Comparison of ENCODE assay signal across 8 mouse cellular contexts in the genomic region with DNA sequence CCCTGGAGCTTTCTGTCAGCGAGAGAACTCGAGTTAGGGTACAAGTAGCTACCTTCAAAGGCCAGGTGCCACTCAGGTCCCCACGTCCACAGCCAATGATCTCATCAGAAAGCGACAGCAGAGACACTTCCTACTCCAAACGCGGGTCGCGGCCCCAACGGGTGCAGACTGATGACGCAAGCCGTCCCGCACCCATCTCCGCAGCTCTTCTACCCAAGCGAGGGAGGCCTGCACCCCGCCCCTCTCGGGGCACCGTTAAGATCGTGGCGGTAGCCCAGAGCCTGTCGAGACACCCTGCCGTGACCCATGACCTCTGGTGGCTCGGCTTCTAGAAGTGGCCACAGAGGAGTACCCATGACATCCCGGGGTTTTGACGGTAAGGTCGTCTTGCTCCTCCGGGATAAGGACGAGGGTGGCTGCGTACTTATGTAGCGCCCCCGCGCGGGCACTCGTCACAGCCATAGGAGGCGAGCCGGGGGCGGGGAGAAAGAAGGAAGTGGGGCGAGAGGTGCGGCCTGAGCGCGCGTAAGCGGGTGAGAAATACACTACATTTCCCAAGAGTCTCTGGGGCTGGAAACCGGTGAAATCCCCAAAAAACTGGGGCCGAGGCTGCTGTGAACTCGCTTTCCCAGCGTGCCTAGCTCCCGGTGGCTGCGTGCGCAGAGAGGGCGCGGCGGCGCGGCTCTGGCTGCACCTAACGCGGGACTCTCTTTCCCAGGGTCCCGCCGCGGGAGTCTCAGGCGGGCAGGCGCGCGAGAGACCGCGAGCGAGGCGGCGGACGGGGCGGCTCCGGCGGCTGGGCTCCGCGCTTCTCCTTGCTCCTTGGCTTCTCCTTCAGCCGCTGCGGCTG. TPM values are rescaled to one million over a fixed set of nuclear protein-coding genes. Genes with fewer than 3 reads are reported as not detected.
DNase-seq lines count a peak whose midpoint lies in the region; ATAC-seq and TF ChIP-seq lines count a peak whose summit lies in the region.

A gene (plus strand): TSS at position 201 of the 850 bp plus-strand sequence.
A gene (minus strand): TSS at position 443 of the 850 bp plus-strand sequence.

- TF ChIP-seq EP300 in liver, embryonic 14.5 days (IDR thresholded peaks at IDR 0.05; ENCODE audit: low read depth), result no peak
- TF ChIP-seq EP300 in stomach, postnatal 0 days (optimal IDR thresholded peaks at IDR 0.05), result no peak

- H3K36me3 ChIP-seq in forebrain, embryonic 10.5 days (replicated peaks), result peaks cover 46% of the 10 kb centered on the region
- H3K36me3 ChIP-seq in heart, embryonic 15.5 days, result peaks cover 31% of the 10 kb centered on the region
- H3K36me3 ChIP-seq in liver, embryonic 14.5 days (replicated peaks; ENCODE audit: control insufficient read depth, insufficient read depth, low read depth), result peaks cover 31% of the 10 kb centered on the region
- no peaks in the 10 kb centered on the region; the same call in none of the 2 replicates for H3K36me3 ChIP-seq in neural tube, embryonic 11.5 days (ENCODE audit: control insufficient read depth, insufficient read depth, low read length)
- H3K36me3 ChIP-seq in stomach, postnatal 0 days (ENCODE audit: control insufficient read depth, insufficient read depth, low read length), result peaks cover 9% of the 10 kb centered on the region

- H3K9ac ChIP-seq in heart, embryonic 15.5 days, result peak within 1 kb of the TSS; percentile 64
- peak within 1 kb of the TSS; percentile 90 for H3K9ac ChIP-seq in liver, embryonic 14.5 days (replicated peaks)
- H3K9ac ChIP-seq in neural tube, embryonic 11.5 days (ENCODE audit: low read length), result peak within 1 kb of the TSS; percentile 69
- peak within 1 kb of the TSS; percentile 83 for H3K9ac ChIP-seq in stomach, postnatal 0 days (ENCODE audit: low read length)

- WGBS in forebrain, embryonic 10.5 days, result under 1% methylated on average over 76 of the region's 76 CpGs
- WGBS in heart, embryonic 15.5 days, result under 1% methylated on average over 74 of the region's 76 CpGs
- under 1% methylated on average over 75 of the region's 76 CpGs for WGBS in liver, embryonic 14.5 days (ENCODE audit: insufficient replicate concordance)
- under 1% methylated on average over 76 of the region's 76 CpGs for WGBS in neural tube, embryonic 11.5 days
- under 1% methylated on average over 75 of the region's 76 CpGs for WGBS in stomach, postnatal 0 days

- H3K4me1 ChIP-seq in forebrain, embryonic 10.5 days, result peaks cover 19% of the 10 kb centered on the region
- H3K4me1 ChIP-seq in heart, embryonic 15.5 days (replicated peaks), result peaks cover 8% of the 10 kb centered on the region
- H3K4me1 ChIP-seq in liver, embryonic 14.5 days (replicated peaks; ENCODE audit: control insufficient read depth in 2 of 2, insufficient read depth in 2 of 2, low read length in 1 of 2), result peaks cover 3 to 8% of the 10 kb centered on the region in 2 experiments; a peak in 3 of 4 replicates
- H3K4me1 ChIP-seq in neural tube, embryonic 11.5 days (ENCODE audit: control insufficient read depth, insufficient read depth, low read length), result 0 out of 2 replicates have a peak, but pooled peaks cover 2% of the 10 kb centered on the region
- H3K4me1 ChIP-seq in stomach, postnatal 0 days (replicated peaks; ENCODE audit: control insufficient read depth, insufficient read depth), result no peaks in the 10 kb centered on the region

- peak; percentile 97 for ATAC-seq in heart, embryonic 15.5 days (replicated peaks; ENCODE audit: insufficient number of reproducible peaks, insufficient read depth, low FRiP score, low read depth)
- peak; percentile 94 for ATAC-seq in liver, embryonic 14.5 days (ENCODE audit: insufficient read depth)
- ATAC-seq in neural tube, embryonic 11.5 days (ENCODE audit: insufficient read depth, low FRiP score, low TSS enrichment), result peak; percentile 96
- ATAC-seq in stomach, postnatal 0 days (ENCODE audit: low FRiP score, low TSS enrichment), result peak; percentile 99

- peak within 1 kb of the TSS; percentile 68 for H3K4me2 ChIP-seq in heart, embryonic 15.5 days
- peak within 1 kb of the TSS; percentile 84 for H3K4me2 ChIP-seq in liver, embryonic 14.5 days (ENCODE audit: low read depth)
- peak within 1 kb of the TSS; percentile 52 for H3K4me2 ChIP-seq in neural tube, embryonic 11.5 days (ENCODE audit: low read depth)
- H3K4me2 ChIP-seq in stomach, postnatal 0 days (replicated peaks; ENCODE audit: low read depth), result peak within 1 kb of the TSS; percentile 69

- H3K27ac ChIP-seq in forebrain, embryonic 10.5 days, result peak within 1 kb of the TSS; percentile 92
- H3K27ac ChIP-seq in heart, embryonic 15.5 days, result peak within 1 kb of the TSS; percentile 93
- H3K27ac ChIP-seq in liver, embryonic 14.5 days, result peak within 1 kb of the TSS; percentile 52
- H3K27ac ChIP-seq in neural tube, embryonic 11.5 days (ENCODE audit: low read depth, low read length), result peak within 1 kb of the TSS; percentile 65
- peak within 1 kb of the TSS; percentile 95 for H3K27ac ChIP-seq in stomach, postnatal 0 days (replicated peaks)

- H3K4me3 ChIP-seq in forebrain, embryonic 10.5 days, result peak within 1 kb of the TSS; percentile 82
- H3K4me3 ChIP-seq in heart, embryonic 15.5 days, result peak within 1 kb of the TSS; percentile 61
- H3K4me3 ChIP-seq in liver, embryonic 14.5 days (ENCODE audit: insufficient read depth in 1 of 2, low read depth in 2 of 2, low read length in 2 of 2), result peak within 1 kb of the TSS; percentile 68 to 85
- peak within 1 kb of the TSS; percentile 82 for H3K4me3 ChIP-seq in neural tube, embryonic 11.5 days (ENCODE audit: low read depth, low read length)
- peak within 1 kb of the TSS; percentile 80 for H3K4me3 ChIP-seq in stomach, postnatal 0 days (ENCODE audit: low read depth, low read length)

- DNase-seq in CD8-positive naive resting alpha-beta T cell, adult 2 months (ENCODE audit: low read depth in 2 of 2, low spot score in 2 of 2), result peak; percentile 97 to 99
- peak; percentile 97 for DNase-seq in c-Kit-positive CD71-negative TER-119-negative erythroid progenitor cells, embryonic 14.5 days (ENCODE audit: low read depth)
- peak; percentile 97 for DNase-seq in forebrain, embryonic 10.5 days (ENCODE audit: extremely low spot score, low spot score)
- peak; percentile 98 to 99 for DNase-seq in kidney, postnatal 25 days
- DNase-seq in liver, embryonic 14.5 days (ENCODE audit: low read depth in 3 of 3, low spot score in 3 of 3), result peak; percentile 96 to 97 (median 96)
- peak; percentile 99 for DNase-seq in neural tube, embryonic 11.5 days (ENCODE audit: low spot score)
- DNase-seq in stomach, postnatal 0 days (ENCODE audit: low spot score), result peak; percentile 98

- TF ChIP-seq CTCF in liver, embryonic 14.5 days (IDR thresholded peaks at IDR 0.05; ENCODE audit: low read depth), result peak; percentile 91
- TF ChIP-seq CTCF in stomach, postnatal 0 days (IDR thresholded peaks at IDR 0.05; ENCODE audit: low read depth), result peak; percentile 88

- no peaks in the 10 kb centered on the region for H3K27me3 ChIP-seq in forebrain, embryonic 10.5 days (ENCODE audit: poor library complexity, severe bottlenecking)
- no peaks in the 10 kb centered on the region for H3K27me3 ChIP-seq in heart, embryonic 15.5 days
- no peaks in the 10 kb centered on the region for H3K27me3 ChIP-seq in liver, embryonic 14.5 days (ENCODE audit: control insufficient read depth, insufficient read depth, low read length)
- no peaks in the 10 kb centered on the region for H3K27me3 ChIP-seq in neural tube, embryonic 11.5 days (ENCODE audit: control insufficient read depth, insufficient read depth, low read length)
- H3K27me3 ChIP-seq in stomach, postnatal 0 days (ENCODE audit: control insufficient read depth, insufficient read depth, low read length), result no peaks in the 10 kb centered on the region

- H3K9me3 ChIP-seq in forebrain, embryonic 10.5 days, result no peaks in the 10 kb centered on the region
- H3K9me3 ChIP-seq in heart, embryonic 15.5 days (replicated peaks), result no peaks in the 10 kb centered on the region
- H3K9me3 ChIP-seq in liver, embryonic 14.5 days (ENCODE audit: control insufficient read depth, low read length), result no peaks in the 10 kb centered on the region
- no peaks in the 10 kb centered on the region for H3K9me3 ChIP-seq in neural tube, embryonic 11.5 days (ENCODE audit: control insufficient read depth, low read length)
- H3K9me3 ChIP-seq in stomach, postnatal 0 days (ENCODE audit: control insufficient read depth, low read length), result no peaks in the 10 kb centered on the region

RNA-seq across cellular contexts. Expression of the first gene that starts in this region (rescaled TPM):
- polyA plus RNA-seq in forebrain, embryonic 10.5 days (2016; fragmentation: Nextera tagmentation; extraction: Ambion mirVana), result 178 and 181 TPM in 2 replicates
- 107 and 129 TPM in 2 replicates for polyA plus RNA-seq in heart, embryonic 15.5 days (2015; fragmentation: Nextera tagmentation; extraction: Ambion mirVana)
- polyA plus RNA-seq in liver, embryonic 14.5 days (2012; rRNA removed), result 47.2 and 64.0 TPM in 2 replicates
- polyA plus RNA-seq in liver, embryonic 14.5 days (2014; fragmentation: Nextera tagmentation; extraction: Ambion mirVana), result 71.4 and 72.3 TPM in 2 replicates
- 135 and 143 TPM in 2 replicates for polyA plus RNA-seq in neural tube, embryonic 11.5 days (2014; fragmentation: Nextera tagmentation; extraction: Ambion mirVana)
- 76.8 and 93.7 TPM in 2 replicates for polyA plus RNA-seq in stomach, postnatal 0 days (2015; fragmentation: Nextera tagmentation; extraction: Ambion mirVana)

RNA-seq across cellular contexts. Expression of the second gene that starts in this region (rescaled TPM):
- polyA plus RNA-seq in forebrain, embryonic 10.5 days (2016; fragmentation: Nextera tagmentation; extraction: Ambion mirVana), result 26.6 and 28.1 TPM in 2 replicates
- polyA plus RNA-seq in heart, embryonic 15.5 days (2015; fragmentation: Nextera tagmentation; extraction: Ambion mirVana), result 33.0 and 38.2 TPM in 2 replicates
- polyA plus RNA-seq in liver, embryonic 14.5 days (2012; rRNA removed), result 4.9 and 10.6 TPM in 2 replicates
- 13.9 and 16.4 TPM in 2 replicates for polyA plus RNA-seq in liver, embryonic 14.5 days (2014; fragmentation: Nextera tagmentation; extraction: Ambion mirVana)
- polyA plus RNA-seq in neural tube, embryonic 11.5 days (2014; fragmentation: Nextera tagmentation; extraction: Ambion mirVana), result 32.2 and 39.4 TPM in 2 replicates
- 37.3 and 40.3 TPM in 2 replicates for polyA plus RNA-seq in stomach, postnatal 0 days (2015; fragmentation: Nextera tagmentation; extraction: Ambion mirVana)

Comparison
In these comparisons a context has a peak if more than half of its experiments do, and no peak if none do; other contexts are left out.
1. Peak in every context shown above with its lines: DNase-seq, ATAC-seq, H3K4me3 ChIP-seq and H3K27ac ChIP-seq.